Comparison of ENCODE assay signal across 30 mouse cellular contexts in genomic region chr17:89255687-89256086, GRCm38 (mm10). TPM values are rescaled to one million over a fixed set of nuclear protein-coding genes. Genes with fewer than 3 reads are reported as not detected.
"Had no signal": no experiment of that assay in that cellular context is flagged by ENCODE, and none has a peak within 500 bp of the region (broad histone marks: within the 10 kb centered on the region; RNA-seq: fewer than 3 reads in every experiment).

No protein-coding gene starts in this region.

- H3K36me3 ChIP-seq: heart, embryonic 10.5 days; heart, embryonic 12.5 days; hindbrain, embryonic 10.5 days; hindbrain, embryonic 12.5 days; intestine, embryonic 15.5 days; kidney, embryonic 15.5 days; limb, embryonic 13.5 days; limb, embryonic 15.5 days; liver, embryonic 12.5 days had no signal

- H3K4me2 ChIP-seq: heart, embryonic 12.5 days; hindbrain, embryonic 12.5 days; hindbrain, embryonic 14.5 days; intestine, embryonic 15.5 days; kidney, embryonic 15.5 days; limb, embryonic 13.5 days; limb, embryonic 15.5 days; liver, embryonic 12.5 days had no signal

- H3K9me3 ChIP-seq: heart, embryonic 10.5 days; heart, embryonic 12.5 days; hindbrain, embryonic 10.5 days; hindbrain, embryonic 12.5 days; intestine, embryonic 15.5 days; kidney, embryonic 15.5 days; limb, embryonic 13.5 days; limb, embryonic 15.5 days; liver, embryonic 12.5 days had no signal

- H3K27me3 ChIP-seq: heart, embryonic 12.5 days; hindbrain, embryonic 12.5 days; intestine, embryonic 15.5 days; kidney, embryonic 15.5 days; limb, embryonic 13.5 days; limb, embryonic 15.5 days; liver, embryonic 12.5 days had no signal

- H3K9ac ChIP-seq: heart, embryonic 12.5 days; hindbrain, embryonic 12.5 days; hindbrain, embryonic 14.5 days; intestine, embryonic 15.5 days; kidney, embryonic 15.5 days; limb, embryonic 13.5 days; limb, embryonic 15.5 days; liver, embryonic 12.5 days had no signal

- ATAC-seq: hindbrain, embryonic 16.5 days; inflammation-experienced regulatory T-cells, adult 6 months; intestine, embryonic 15.5 days; intestine, postnatal 0 days; liver, embryonic 12.5 days had no signal

- H3K4me3 ChIP-seq: gastrocnemius, adult 2 months; heart, embryonic 10.5 days; heart, embryonic 12.5 days; hindbrain, embryonic 10.5 days; hindbrain, embryonic 12.5 days; intestine, embryonic 15.5 days; kidney, embryonic 15.5 days; limb, embryonic 13.5 days; limb, embryonic 15.5 days; liver, embryonic 12.5 days had no signal

- DNase-seq: gastrocnemius, adult 2 months; gastrocnemius, postnatal 10 days; gastrocnemius, postnatal 25 days; heart, adult 18-20 months; heart, postnatal 10 days; heart, postnatal 4 days; kidney, adult 18-20 months; kidney, adult 8-10 months; kidney, postnatal 14 days; kidney, postnatal 36 days; layer of hippocampus, adult 9-11 months; layer of hippocampus, postnatal 36 days; left cerebral cortex, postnatal 4 days had no signal

- H3K27ac ChIP-seq: gastrocnemius, adult 2 months; heart, embryonic 10.5 days; hindbrain, embryonic 10.5 days; hindbrain, embryonic 12.5 days; hindbrain, embryonic 14.5 days; intestine, embryonic 15.5 days; kidney, embryonic 15.5 days; kidney, postnatal 0 days; limb, embryonic 13.5 days; limb, embryonic 15.5 days; liver, embryonic 12.5 days had no signal

- H3K4me1 ChIP-seq: heart, embryonic 10.5 days; heart, embryonic 12.5 days; hindbrain, embryonic 10.5 days; hindbrain, embryonic 12.5 days; intestine, embryonic 15.5 days; kidney, embryonic 15.5 days; limb, embryonic 13.5 days; limb, embryonic 15.5 days; liver, embryonic 12.5 days had no signal

RNA-seq across cellular contexts. Expression of gene Fshr, which starts 55.2 kb away (rescaled TPM):
- polyA plus RNA-seq: heart, embryonic 10.5 days; heart, embryonic 12.5 days; hindbrain, embryonic 10.5 days; hindbrain, embryonic 12.5 days; hindbrain, embryonic 14.5 days; hindbrain, embryonic 16.5 days; inflammation-experienced regulatory T-cells, adult 6 months; intestine, embryonic 15.5 days; intestine, postnatal 0 days; kidney, embryonic 15.5 days; kidney, postnatal 0 days; large intestine, adult 2 months; limb, embryonic 11.5 days; limb, embryonic 13.5 days; limb, embryonic 15.5 days; liver, adult 2 months; liver, embryonic 12.5 days had no signal
